Mouse (Mus musculus) layer of hippocampus, adult 11-12 months (tissue): ENCODE measurements around the gene Rer1.
"Not testable (repeated sequence)": the region's sequence is repeated elsewhere in the genome, so short reads cannot be mapped to it uniquely, and the experiment has no call there.

Experiments used
- DNase-seq: peaks from one replicate; pipeline ENCODE4 v3.0.0; 2022; ENCODE audit warnings: low spot score

Gene Rer1

DNA sequence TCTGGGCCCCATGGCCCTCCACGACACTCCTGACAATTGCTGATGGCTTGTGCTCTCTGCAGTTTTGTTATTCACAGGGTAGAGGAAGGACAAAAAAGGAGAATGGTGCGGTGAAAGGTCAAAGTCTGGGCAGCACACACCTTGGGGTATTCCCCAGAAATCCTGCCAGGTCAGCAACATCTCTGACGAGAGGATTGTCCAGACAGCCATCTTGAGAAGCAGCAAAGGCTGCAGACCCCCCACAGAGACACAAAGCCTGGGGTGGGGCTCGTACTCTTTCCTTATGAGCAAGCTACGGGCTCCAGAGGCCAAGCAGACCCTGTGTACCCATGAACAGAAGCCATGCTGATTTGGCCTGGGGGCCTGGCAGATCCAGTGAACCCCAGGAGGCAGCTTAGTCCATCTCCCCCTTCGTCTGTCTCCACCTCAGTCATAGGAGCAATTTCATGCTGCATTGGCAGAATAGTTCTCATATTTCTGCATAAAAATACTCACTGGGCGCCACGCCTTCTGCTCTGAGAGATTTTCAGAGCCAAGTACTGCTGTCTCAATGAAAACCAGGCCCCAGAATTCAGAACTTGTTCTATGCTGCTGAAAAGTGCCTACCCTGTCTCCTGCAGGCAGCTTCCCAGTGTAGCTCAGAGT lies 27.7 kb upstream of the Rer1 start:
- no peak for DNase-seq

- DNase-seq, result no peak
These were observed 23.3 kb upstream of the Rer1 start for GRCm38 (mm10) chr4:155109471-155109870.

DNA sequence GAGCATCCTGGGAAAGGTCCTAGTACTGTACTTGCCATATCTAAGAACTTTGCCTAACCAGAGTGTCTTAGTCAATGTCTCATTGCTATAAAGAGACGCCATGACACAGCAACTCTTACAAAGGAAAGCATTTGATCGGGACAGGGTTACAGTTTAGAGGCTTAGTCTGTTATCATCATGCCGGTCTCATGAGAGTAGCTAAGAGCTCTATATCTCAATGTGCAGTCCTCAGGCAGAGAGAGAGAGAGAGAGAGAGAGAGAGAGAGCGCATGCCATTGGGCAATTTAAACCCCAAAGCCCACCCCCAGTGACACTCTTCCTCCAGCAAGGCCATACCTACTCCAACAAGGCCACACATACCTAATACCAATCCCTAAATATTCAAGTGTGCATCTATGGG lies 21.7 kb upstream of the Rer1 start:
- no peak for DNase-seq

DNA sequence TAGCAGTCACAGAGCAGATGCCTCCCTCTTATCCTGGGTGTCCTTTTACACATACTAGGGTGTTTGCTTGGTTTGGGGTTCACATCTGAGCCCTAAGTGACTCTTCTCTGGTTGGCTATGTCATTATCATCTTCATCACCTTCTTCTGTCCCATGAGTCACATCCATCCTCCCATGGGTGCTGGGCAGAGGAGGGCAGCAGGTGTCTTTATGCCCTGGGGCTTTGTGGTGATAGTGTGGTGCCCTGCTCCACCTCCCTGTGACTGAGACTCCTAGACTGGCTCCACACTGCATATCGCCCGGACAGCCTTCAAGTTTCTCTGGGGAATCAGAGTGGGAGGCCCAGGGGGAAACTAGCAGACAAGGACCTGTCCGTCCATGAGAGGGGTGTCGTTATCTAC lies 12.4 kb upstream of the Rer1 start:
- DNase-seq, result no peak

DNA sequence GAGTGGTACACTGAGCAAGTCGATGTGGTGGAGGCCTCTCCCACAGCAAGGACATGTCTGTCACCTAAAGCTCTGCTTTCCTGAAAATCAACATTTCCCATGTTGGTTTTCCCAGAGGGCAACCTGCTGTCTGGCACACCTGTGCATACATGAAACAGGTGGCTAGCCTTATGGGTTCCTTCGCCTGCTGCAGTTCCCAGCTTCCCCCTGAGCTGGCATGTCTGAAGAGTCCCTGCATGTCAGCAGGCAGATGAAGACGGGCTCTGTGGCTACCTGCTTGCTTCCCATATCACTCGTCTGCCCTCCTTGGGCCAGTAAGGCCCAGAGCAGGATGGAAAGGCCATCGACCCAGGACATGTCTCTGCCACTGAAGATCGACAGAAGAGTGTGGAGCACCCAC lies 11.3 kb upstream of the Rer1 start:
- no peak for DNase-seq

DNA sequence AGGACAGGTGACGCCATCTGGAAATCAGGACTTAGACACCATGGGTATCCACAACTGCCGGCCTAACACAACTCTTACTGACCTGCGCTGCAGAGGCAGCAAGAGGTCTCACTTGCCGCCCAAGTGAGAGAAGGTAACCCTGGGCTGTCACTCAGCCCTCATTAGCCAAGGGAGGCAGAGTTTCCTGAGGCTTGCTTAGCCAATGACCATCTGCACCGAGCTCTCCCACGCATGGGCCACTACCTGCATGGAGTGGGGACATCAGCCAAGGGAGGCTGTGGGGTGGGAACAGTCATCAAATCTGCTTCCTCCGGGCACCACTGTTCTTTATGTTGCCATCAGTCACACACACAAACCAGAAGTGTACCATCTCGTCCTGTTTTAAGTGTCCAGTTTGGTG lies 9.8 kb upstream of the Rer1 start:
- DNase-seq, result no peak

DNA sequence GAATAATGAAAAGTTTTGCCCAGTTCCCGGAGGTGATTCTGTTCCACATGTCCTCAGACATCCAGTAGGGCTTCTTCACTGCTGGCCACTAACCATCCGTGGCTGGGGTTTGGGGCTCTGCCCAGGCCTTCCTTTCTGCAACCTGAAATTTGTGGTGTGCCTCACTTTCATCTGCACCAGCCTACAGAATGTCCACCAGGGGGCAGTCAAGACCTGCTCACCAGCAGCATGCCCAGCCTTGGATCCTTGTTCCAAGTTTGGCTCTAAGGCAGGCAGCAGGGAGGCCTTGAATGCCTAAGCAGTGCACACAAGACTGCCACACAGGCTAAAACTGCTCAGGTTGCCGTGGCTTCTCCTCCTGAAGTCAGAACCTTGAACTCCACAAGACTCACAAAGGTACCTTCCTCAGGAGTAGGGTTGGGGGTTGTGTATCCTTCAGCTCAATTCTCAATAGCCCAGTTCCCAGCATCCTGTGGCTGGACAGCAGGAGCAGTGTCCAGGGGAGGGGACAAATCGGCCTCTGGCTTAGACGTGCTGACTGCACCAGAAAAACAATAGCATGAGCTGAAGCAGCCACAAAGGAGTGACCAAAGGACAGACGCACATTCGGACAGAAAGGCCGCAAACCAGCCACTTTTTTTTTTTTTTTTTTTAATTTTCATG lies 9.2 kb upstream of the Rer1 start:
- peak; percentile 91 for DNase-seq

GRCm38 (mm10) chr4:155094565-155094964 lies 8.4 kb upstream of the Rer1 start:
- peak; percentile 56 for DNase-seq

GRCm38 (mm10) chr4:155093431-155094149 lies 7.4 kb upstream of the Rer1 start:
- DNase-seq, result no peak

GRCm38 (mm10) chr4:155092718-155093430 lies 6.7 kb upstream of the Rer1 start:
- no peak for DNase-seq

DNA sequence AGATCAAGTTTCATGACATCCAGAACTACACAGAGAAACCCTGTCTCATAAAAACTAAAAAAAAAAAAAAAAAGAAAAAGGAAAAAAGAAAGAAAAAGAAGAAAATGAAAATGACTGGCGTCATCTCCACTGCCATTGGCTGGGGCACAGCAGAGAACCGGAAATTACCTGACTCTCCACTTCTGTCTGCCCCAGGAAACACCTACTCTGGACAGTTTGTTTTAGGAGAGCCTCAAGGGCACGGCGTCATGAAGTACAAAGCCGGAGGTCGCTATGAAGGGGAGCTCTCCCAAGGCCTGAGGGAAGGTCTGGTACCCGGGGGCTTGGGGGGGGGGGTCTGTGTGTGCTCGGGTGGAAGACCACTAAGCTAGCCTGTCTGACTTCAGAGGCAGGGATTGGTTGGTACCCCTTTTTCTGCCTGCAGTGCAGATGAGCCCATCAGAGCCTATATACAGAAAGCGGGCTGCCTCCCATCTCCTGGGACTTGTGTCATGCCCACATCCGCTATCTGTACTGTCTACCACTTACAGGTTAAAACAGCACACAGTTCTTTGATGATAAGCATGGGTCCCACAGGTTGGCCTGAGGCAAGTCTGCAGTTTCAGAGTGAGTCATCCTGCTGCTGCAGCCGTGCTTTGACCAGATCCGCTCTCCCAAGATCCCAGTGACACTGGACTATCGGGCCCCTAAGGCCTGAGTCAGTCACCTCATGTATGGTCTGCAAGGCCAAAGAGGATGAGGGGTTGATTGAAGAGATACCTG lies 4.7 kb upstream of the Rer1 start:
- no peak for DNase-seq

- DNase-seq, result no peak
These were observed 4.0 kb upstream of the Rer1 start for GRCm38 (mm10) chr4:155090147-155090546.

- DNase-seq, result no peak
These were observed 3.1 kb upstream of the Rer1 start for GRCm38 (mm10) chr4:155089241-155089640.

DNA sequence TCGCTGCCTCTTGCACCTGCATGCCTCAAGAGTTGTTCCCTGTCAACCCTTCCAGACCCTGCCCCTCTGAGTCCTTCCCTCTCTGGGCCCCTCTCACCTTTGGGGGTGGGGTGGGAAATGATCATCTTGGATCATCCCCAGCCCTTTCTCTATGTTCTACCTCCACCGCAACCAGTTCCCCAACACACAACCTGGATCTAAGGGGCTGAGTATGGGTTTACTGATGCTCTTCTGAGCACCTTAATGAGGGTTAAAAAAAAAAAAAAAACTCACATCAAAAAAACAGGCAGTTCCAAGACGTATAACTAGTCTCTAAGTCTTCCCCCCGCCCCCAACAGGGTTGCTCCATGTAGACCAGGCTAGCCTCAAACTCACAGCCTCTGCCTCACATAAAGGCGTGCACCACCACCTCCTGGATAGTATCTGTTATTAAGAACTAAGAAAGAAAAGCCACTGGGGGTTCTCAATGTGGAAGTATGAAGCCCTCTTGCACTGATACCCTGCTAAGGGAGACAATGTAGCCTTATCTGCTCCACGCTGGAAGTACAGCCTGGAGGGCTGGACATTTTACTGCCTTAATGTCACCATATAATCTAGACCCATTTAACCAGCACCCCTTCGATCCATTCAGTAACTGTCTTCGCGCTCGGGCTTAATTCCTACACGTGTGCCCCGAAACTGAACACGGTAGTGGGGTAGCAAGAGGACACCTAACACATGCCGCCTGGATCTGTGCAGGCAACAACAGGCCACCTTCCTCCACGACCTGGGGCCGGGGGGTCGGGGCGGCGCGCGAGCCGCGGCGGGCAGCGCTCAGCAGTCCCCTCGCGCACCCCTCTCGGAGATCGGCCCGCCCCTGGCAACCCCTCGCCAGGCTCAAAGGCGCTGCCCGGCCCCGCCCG lies 725 bp downstream of the Rer1 start:
- no peak for DNase-seq

DNA sequence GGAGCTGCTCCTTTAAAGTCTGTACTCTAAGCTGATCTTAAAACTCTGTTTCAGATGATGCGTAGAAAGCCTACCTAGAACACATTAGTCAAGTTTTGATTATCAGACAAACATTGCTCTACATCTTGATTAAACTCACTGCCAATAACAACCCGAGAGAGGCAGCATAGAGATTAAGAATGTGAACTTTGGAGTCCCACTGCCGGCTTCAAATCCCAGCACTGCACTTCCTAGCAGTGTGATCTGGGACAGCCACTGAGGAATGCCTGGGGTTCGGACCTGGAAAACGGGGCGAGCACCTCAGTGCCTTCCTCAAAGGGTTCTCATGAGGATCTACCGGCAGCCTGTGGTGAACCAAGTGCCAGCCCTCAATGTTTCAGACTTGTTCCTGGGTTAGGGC lies 1.8 kb downstream of the Rer1 start:
- DNase-seq, result no peak

GRCm38 (mm10) chr4:155083553-155083952 lies 2.6 kb downstream of the Rer1 start:
- DNase-seq, result no peak

- DNase-seq, result no peak
These were observed 6.5 kb downstream of the Rer1 start for GRCm38 (mm10) chr4:155079666-155080065.

- not testable (repeated sequence) for DNase-seq
These were observed 7.4 kb downstream of the Rer1 start for GRCm38 (mm10) chr4:155078808-155079207.

GRCm38 (mm10) chr4:155076677-155077076 lies 9.5 kb downstream of the Rer1 start:
- no peak for DNase-seq

DNA sequence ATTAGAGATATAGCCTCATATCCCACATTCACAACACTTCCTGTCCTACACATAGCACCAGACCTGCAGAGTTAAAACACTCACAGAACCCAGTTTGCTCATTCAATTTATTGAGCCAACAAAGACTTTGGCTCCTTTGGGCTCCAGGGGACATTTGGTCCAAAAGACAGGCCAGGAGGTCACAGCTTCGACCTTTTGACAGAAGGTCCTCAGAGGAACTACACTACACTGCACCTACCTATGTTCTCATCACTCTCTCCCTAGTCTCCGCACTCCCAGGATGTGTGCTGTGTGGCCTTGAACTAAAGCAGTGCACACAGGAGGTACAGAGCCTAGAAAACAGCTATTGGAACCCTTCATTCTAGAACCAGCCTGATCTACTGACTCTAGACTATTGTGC lies 10.4 kb downstream of the Rer1 start:
- DNase-seq, result no peak

DNA sequence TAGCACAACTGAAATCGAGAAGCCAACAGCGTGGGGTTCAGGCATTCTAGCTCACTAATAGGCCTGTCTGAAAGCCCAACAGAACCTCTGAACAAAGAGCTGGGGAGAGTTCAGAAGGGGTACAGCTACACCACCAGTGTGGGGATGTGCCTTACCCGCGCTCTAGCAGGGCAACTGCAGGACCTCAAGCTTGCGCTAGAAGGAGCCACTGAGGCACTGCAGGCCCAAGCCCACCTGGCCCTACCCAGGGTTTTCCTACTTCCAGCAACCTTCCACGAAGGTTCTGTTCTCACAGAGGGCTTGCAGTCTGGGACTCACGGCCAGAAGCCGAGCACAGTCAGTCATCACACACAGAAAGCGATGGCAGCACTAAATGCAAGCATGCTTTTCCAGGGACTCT lies 11.0 kb downstream of the Rer1 start:
- DNase-seq, result no peak
